Mouse (Mus musculus): ENCODE measurements at regions not wholly inside any gene's neighbourhood (a gene's known extent, or its start where the extent isn't known, plus 50 kb on each side); places are given as distances from the start of the nearest gene placed in this dataset.

DNA sequence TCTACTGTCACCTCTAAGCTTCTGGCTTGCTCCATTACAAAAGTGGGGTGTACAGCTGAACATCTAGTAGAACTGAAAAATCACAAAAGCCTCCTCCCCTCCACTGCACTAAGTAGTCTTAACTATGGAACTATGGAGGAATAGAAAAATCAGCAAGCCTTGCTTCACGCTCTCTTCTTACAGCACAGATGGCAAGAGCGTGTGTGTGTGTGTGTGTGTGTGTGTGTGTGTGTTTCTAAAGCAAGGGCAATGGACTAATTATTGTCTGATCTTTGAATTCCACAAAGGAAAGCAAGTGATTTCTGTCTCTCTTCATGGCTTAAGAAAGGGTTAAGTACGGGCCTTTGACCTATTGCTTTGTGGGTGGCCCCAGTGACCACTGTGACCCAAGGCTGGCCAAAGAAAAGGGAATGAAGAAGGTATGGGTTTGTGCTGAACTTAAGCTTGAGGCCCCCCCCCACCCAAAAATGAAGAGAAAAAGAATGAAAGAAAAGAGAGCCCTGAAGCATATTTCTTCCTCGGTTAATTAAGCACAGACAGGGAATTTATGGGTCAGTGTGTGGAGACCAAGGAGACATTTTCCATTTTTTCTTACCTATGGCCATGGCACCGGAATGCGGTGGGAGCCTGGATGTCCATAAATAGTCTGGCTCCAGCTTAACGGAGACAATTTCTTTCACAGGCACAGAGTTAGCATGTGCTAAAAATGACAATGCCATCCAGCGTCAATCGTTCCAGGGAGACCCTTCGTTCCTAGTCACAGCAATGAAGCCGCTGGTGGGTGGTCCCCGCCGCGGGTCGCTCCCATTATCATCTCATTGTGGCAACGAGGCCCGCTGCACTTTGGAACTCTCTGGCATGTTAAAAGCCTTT is 119.8 kb downstream of the Zbtb18 start:
- Histone ChIP-seq H3K4me3 (ENCODE audit: insufficient read depth, poor library complexity, severe bottlenecking) (no peak overlapping the region), H3K36me3 (ENCODE audit: control insufficient read depth, insufficient read depth) (no peaks in the 10 kb centered on the region), H3K27me3 (ENCODE audit: control insufficient read depth, insufficient read depth, insufficient read length) (no peaks in the 10 kb centered on the region), H3K79me3 (ENCODE audit: low read depth) (no peaks in the 10 kb centered on the region), H3K79me2 (ENCODE audit: control insufficient read depth, insufficient read depth) (no peaks in the 10 kb centered on the region), H3ac (ENCODE audit: control insufficient read depth, insufficient read length, low read depth) (no peak overlapping the region)
- TF ChIP-seq CEBPB (IDR thresholded peaks at IDR 0.05; ENCODE audit: low read depth) (no peak), MYOD1 (IDR thresholded peaks at IDR 0.05; ENCODE audit: control insufficient read depth, insufficient read length, low read depth) (no peak), MAX (IDR thresholded peaks at IDR 0.05) (no peak), USF1 (IDR thresholded peaks at IDR 0.05; ENCODE audit: low read depth) (no peak), CTCF (IDR thresholded peaks at IDR 0.05; ENCODE audit: control insufficient read depth, insufficient read depth, insufficient read length) (no peak), MYOG (IDR thresholded peaks at IDR 0.05; ENCODE audit: control insufficient read depth, extremely low read depth, insufficient read length) (no peak), FOSL1 (IDR thresholded peaks at IDR 0.05; ENCODE audit: insufficient read depth, low read length, poor library complexity, severe bottlenecking) (no peak)

DNA sequence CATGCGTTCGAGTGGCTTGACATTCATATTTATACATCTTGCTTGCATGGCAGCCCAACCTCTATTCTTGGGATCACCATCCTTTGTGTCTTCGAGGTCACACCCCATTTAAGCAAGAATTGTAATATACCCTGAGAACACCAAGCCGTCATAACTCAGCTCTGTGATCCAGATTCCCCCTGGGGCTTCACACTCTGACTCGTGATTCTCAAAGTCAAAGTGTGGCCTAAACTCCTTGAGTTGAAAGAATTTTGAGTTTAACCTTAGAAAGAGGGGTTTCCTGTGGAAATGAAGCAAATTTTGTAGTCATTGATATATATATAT is 120.4 kb downstream of the Zbtb18 start:
- Histone ChIP-seq H3K4me3 (ENCODE audit: insufficient read depth, poor library complexity, severe bottlenecking) (no peak overlapping the region), H3K36me3 (ENCODE audit: control insufficient read depth, insufficient read depth) (no peaks in the 10 kb centered on the region), H3K27me3 (ENCODE audit: control insufficient read depth, insufficient read depth, insufficient read length) (no peaks in the 10 kb centered on the region), H3ac (ENCODE audit: control insufficient read depth, insufficient read length, low read depth) (no peak overlapping the region), H3K79me3 (ENCODE audit: low read depth) (no peaks in the 10 kb centered on the region), H3K79me2 (ENCODE audit: control insufficient read depth, insufficient read depth) (no peaks in the 10 kb centered on the region)
- TF ChIP-seq USF1 (IDR thresholded peaks at IDR 0.05; ENCODE audit: low read depth) (no peak), MYOG (IDR thresholded peaks at IDR 0.05; ENCODE audit: control insufficient read depth, extremely low read depth, insufficient read length) (no peak), MAX (IDR thresholded peaks at IDR 0.05) (no peak)

DNA sequence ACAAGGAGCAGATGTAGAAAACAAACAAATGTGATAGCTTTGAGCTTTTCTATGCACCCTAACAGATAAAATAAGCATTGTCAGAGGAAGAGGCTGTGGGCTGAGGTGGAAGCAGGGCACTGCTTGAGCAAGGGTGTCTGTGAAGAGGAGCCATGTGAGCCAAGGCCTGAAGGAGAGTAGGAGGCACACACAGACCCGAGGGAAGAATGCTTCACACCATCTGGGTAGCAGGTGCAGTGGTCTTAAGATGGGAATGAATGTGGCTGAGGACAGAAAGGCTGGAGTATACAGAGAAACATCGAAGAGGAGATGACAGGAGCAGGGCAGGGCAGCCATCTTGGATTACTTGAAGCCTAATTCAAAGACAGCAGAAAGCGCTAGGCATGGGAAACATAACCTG is 123.5 kb downstream of the Zbtb18 start:
- no peak overlapping the region for H3K4me3 ChIP-seq (ENCODE audit: insufficient read depth, poor library complexity, severe bottlenecking)
- H3K79me3 ChIP-seq (ENCODE audit: low read depth): no peaks in the 10 kb centered on the region
- no peaks in the 10 kb centered on the region for H3K36me3 ChIP-seq (ENCODE audit: control insufficient read depth, insufficient read depth)
- H3ac ChIP-seq (ENCODE audit: control insufficient read depth, insufficient read length, low read depth): no peak overlapping the region
- H3K27me3 ChIP-seq (ENCODE audit: control insufficient read depth, insufficient read depth, insufficient read length): no peaks in the 10 kb centered on the region
- H3K79me2 ChIP-seq (ENCODE audit: control insufficient read depth, insufficient read depth): no peaks in the 10 kb centered on the region
- TF ChIP-seq USF1 (IDR thresholded peaks at IDR 0.05; ENCODE audit: low read depth): no peak
- no peak for TF ChIP-seq MYOD1 (IDR thresholded peaks at IDR 0.05; ENCODE audit: control insufficient read depth, insufficient read length, low read depth)
- no peak for TF ChIP-seq MAX (IDR thresholded peaks at IDR 0.05)
- TF ChIP-seq CEBPB (IDR thresholded peaks at IDR 0.05; ENCODE audit: low read depth): no peak
- TF ChIP-seq CTCF (IDR thresholded peaks at IDR 0.05; ENCODE audit: control insufficient read depth, insufficient read depth, insufficient read length): no peak
- no peak for TF ChIP-seq MYOG (IDR thresholded peaks at IDR 0.05; ENCODE audit: control insufficient read depth, extremely low read depth, insufficient read length)
- TF ChIP-seq FOSL1 (IDR thresholded peaks at IDR 0.05; ENCODE audit: insufficient read depth, low read length, poor library complexity, severe bottlenecking): no peak

DNA sequence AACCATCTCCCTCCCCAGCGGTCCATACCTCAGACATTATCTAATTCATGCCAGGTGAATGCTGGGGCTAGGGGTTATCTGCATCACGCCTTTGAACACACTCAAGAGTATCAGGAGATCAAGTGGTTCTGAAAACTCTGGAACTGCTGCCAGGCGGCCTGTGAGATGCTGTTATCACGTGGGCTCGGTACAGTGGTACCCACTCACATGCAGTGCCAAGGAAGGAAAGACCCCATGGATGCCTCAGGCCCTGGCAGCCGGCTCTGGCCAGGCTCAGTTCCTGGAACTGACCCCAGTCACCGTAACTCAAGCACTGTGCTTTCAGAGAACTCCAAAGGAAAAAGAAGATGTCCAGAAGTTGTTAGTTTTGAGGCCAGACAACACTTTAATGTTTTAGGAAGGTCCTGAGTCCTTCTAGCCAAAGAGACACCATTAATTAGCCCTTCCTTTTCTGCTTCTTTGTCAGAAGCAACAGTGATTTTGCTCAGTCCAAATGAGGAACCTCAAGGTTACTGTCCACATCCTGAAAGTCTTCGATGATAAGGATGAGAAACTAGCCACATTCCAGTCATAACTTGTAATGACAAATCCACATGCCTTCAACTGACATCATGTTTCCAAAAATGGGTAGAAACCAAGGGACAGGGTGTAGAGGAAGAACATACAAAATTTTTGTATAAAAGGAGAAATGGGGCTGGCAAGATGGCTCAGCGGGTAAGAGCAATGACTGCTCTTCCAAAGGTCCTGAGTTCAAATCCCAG is 126.1 kb downstream of the Zbtb18 start:
- TF ChIP-seq MYOG (IDR thresholded peaks at IDR 0.05; ENCODE audit: control insufficient read depth, extremely low read depth, insufficient read length): no peak
- Histone ChIP-seq H3K27me3 (ENCODE audit: control insufficient read depth, insufficient read depth, insufficient read length) (no peaks in the 10 kb centered on the region), H3K36me3 (ENCODE audit: control insufficient read depth, insufficient read depth) (no peaks in the 10 kb centered on the region), H3K4me3 (ENCODE audit: insufficient read depth, poor library complexity, severe bottlenecking) (no peak overlapping the region), H3ac (ENCODE audit: control insufficient read depth, insufficient read length, low read depth) (no peak overlapping the region), H3K79me3 (ENCODE audit: low read depth) (no peaks in the 10 kb centered on the region), H3K79me2 (ENCODE audit: control insufficient read depth, insufficient read depth) (no peaks in the 10 kb centered on the region)

DNA sequence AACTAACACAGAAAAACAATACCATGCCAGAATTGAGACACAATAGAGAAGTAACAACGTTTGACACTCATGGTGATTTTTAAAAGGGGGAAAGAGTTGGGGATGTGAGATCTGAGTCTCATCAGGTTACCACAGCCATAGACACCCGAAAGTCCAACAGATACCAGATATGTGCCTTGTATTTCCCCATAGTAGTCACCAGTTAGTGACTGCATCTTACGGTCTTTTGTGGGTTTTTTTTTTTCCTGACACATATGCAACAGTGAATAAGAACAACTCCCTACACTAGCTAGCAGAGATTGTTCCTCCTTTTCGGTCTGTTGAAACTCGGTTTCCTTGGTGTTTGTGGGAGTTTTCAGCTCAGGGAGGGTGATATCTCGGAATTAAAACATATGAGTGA is 127.4 kb downstream of the Zbtb18 start:
- Histone ChIP-seq H3K79me2 (ENCODE audit: control insufficient read depth, insufficient read depth) (no peaks in the 10 kb centered on the region), H3K79me3 (ENCODE audit: low read depth) (no peaks in the 10 kb centered on the region), H3K27me3 (ENCODE audit: control insufficient read depth, insufficient read depth, insufficient read length) (no peaks in the 10 kb centered on the region), H3ac (ENCODE audit: control insufficient read depth, insufficient read length, low read depth) (no peak overlapping the region), H3K36me3 (ENCODE audit: control insufficient read depth, insufficient read depth) (no peaks in the 10 kb centered on the region), H3K4me3 (ENCODE audit: insufficient read depth, poor library complexity, severe bottlenecking) (no peak overlapping the region)
- TF ChIP-seq FOSL1 (IDR thresholded peaks at IDR 0.05; ENCODE audit: insufficient read depth, low read length, poor library complexity, severe bottlenecking) (no peak), MYOG (IDR thresholded peaks at IDR 0.05; ENCODE audit: control insufficient read depth, extremely low read depth, insufficient read length) (no peak), CEBPB (IDR thresholded peaks at IDR 0.05; ENCODE audit: low read depth) (no peak), USF1 (IDR thresholded peaks at IDR 0.05; ENCODE audit: low read depth) (no peak), MAX (IDR thresholded peaks at IDR 0.05) (no peak), CTCF (IDR thresholded peaks at IDR 0.05; ENCODE audit: control insufficient read depth, insufficient read depth, insufficient read length) (no peak), MYOD1 (IDR thresholded peaks at IDR 0.05; ENCODE audit: control insufficient read depth, insufficient read length, low read depth) (no peak)
